Mouse (Mus musculus) MEL (cell line): ENCODE measurements at regions not wholly inside any gene's neighbourhood (a gene's known extent, or its start where the extent isn't known, plus 50 kb on each side); places are given as distances from the start of the nearest gene placed in this dataset.

Source experiments
- DNase-seq: peaks from one replicate; pipeline ENCODE4 v3.0.0; 2011; ENCODE audit warnings: low read depth, low spot score
- H3K27ac ChIP-seq: 2 replicates; pipeline ENCODE4 v1.5.1; 2012; ENCODE audit warnings: low read depth, mild to moderate bottlenecking, control low read depth, low read length, moderate library complexity; ENCODE audit not compliant: control insufficient read depth
- H3K27me3 ChIP-seq, 2 experiments: fragments of 150-350 bp in 1 of 2; sonication (generic) in 1 of 2; 2 replicates each; pipeline ENCODE4 v1.6.1; 2012; ENCODE audit warnings: low read length in 2 of 2, mild to moderate bottlenecking in 2 of 2, improper control_type of control experiment in 1 of 2, moderate library complexity in 1 of 2; ENCODE audit not compliant: insufficient read depth in 2 of 2, control insufficient read depth in 1 of 2
- H3K36me3 ChIP-seq, 2 experiments: 2 replicates each; pipeline ENCODE4 v1.6.1; 2012 to 2014; ENCODE audit warnings: low read length in 2 of 2, improper control_type of control experiment in 1 of 2, inconsistent platforms in 1 of 2, mild to moderate bottlenecking in 1 of 2; ENCODE audit not compliant: insufficient read depth in 2 of 2, control insufficient read depth in 1 of 2
- H3K4me1 ChIP-seq, 2 experiments: fragments of 150-350 bp in 1 of 2; sonication (generic) in 1 of 2; 2 replicates each; pipeline ENCODE4 v1.6.1; 2012; ENCODE audit warnings: low read length in 2 of 2, improper control_type of control experiment in 1 of 2, mild to moderate bottlenecking in 1 of 2; ENCODE audit not compliant: insufficient read depth in 2 of 2, control insufficient read depth in 1 of 2
- H3K4me3 ChIP-seq, 2 experiments: fragments of 150-350 bp in 1 of 2; sonication (generic) in 1 of 2; 2 replicates each; pipeline ENCODE4 v1.5.1; 2012; ENCODE audit warnings: low read depth in 2 of 2, low read length in 2 of 2, mild to moderate bottlenecking in 2 of 2, moderate library complexity in 2 of 2, control low read depth in 1 of 2, improper control_type of control experiment in 1 of 2; ENCODE audit not compliant: control insufficient read depth in 1 of 2, insufficient read depth in 1 of 2
- H3K79me2 ChIP-seq: 2 replicates; pipeline ENCODE4 v1.6.1; 2012; ENCODE audit warnings: mild to moderate bottlenecking, low read length, moderate library complexity; ENCODE audit not compliant: control insufficient read depth, poor library complexity, insufficient read depth
- H3K9ac ChIP-seq: 2 replicates; pipeline ENCODE4 v1.6.1; 2012; ENCODE audit warnings: low read depth, mild to moderate bottlenecking, control low read depth, low read length, moderate library complexity; ENCODE audit not compliant: control insufficient read depth, poor library complexity, severe bottlenecking
- H3K9me3 ChIP-seq: fragments of 150-350 bp; sonication (generic); replicated peaks from 2 replicates; pipeline ENCODE4 v1.6.1; 2012; ENCODE audit warnings: mild to moderate bottlenecking, low read length, improper control_type of control experiment, moderate library complexity; ENCODE audit not compliant: insufficient read depth
- BHLHE40 ChIP-seq: IDR thresholded peaks from 2 replicates; pipeline ENCODE4 v1.6.1; 2012; ENCODE audit warnings: low read depth, mild to moderate bottlenecking, inconsistent platforms, low read length, improper control_type of control experiment, borderline replicate concordance
- E2F4 ChIP-seq: IDR thresholded peaks from 2 replicates; pipeline ENCODE4 v1.6.1; 2011; ENCODE audit warnings: low read depth, low read length, improper control_type of control experiment, borderline replicate concordance
- GABPA ChIP-seq: IDR thresholded peaks from 2 replicates; pipeline ENCODE4 v1.6.1; 2012; ENCODE audit warnings: low read depth, mild to moderate bottlenecking, inconsistent platforms, low read length, improper control_type of control experiment, moderate library complexity
- GATA1 ChIP-seq: IDR thresholded peaks from 2 replicates; pipeline ENCODE4 v1.6.1; 2011; ENCODE audit warnings: low read depth, low read length, improper control_type of control experiment
- JUND ChIP-seq: IDR thresholded peaks from 2 replicates; pipeline ENCODE4 v1.6.1; 2011; ENCODE audit warnings: low read depth, mild to moderate bottlenecking, improper control_type of control experiment, low read length
- KAT2A ChIP-seq: conservative IDR thresholded peaks from 2 replicates; pipeline ENCODE4 v1.6.1; 2012; ENCODE audit warnings: low read depth, low read length, improper control_type of control experiment, inconsistent platforms
- MAFK ChIP-seq: IDR thresholded peaks from 2 replicates; pipeline ENCODE4 v1.6.1; 2011; ENCODE audit warnings: low read depth, mild to moderate bottlenecking, low read length, improper control_type of control experiment, borderline replicate concordance
- MAX ChIP-seq: IDR thresholded peaks from 2 replicates; pipeline ENCODE4 v1.6.1; 2011; ENCODE audit warnings: low read length, improper control_type of control experiment
- MAZ ChIP-seq: IDR thresholded peaks from 2 replicates; pipeline ENCODE4 v1.6.1; 2012; ENCODE audit warnings: low read depth, mild to moderate bottlenecking, inconsistent platforms, low read length, improper control_type of control experiment
- MXI1 ChIP-seq: IDR thresholded peaks from 2 replicates; pipeline ENCODE4 v1.6.1; 2011; ENCODE audit warnings: mild to moderate bottlenecking, low read depth, low read length, improper control_type of control experiment
- MYC ChIP-seq: IDR thresholded peaks from 2 replicates; pipeline ENCODE4 v1.6.1; 2011; ENCODE audit warnings: low read depth, mild to moderate bottlenecking, low read length, improper control_type of control experiment, moderate library complexity
- POLR2A ChIP-seq, 2 experiments: IDR thresholded peaks; 2 replicates each; pipeline ENCODE4 v1.6.1; 2011 to 2012; ENCODE audit warnings: low read length in 2 of 2, mild to moderate bottlenecking in 2 of 2, control low read depth in 1 of 2, improper control_type of control experiment in 1 of 2, low read depth in 1 of 2, moderate library complexity in 1 of 2; ENCODE audit not compliant: control insufficient read depth in 1 of 2, insufficient read depth in 1 of 2, poor library complexity in 1 of 2
- POLR2AphosphoS2 ChIP-seq: IDR thresholded peaks from 2 replicates; pipeline ENCODE4 v1.6.1; 2011; ENCODE audit warnings: low read length, improper control_type of control experiment
- RAD21 ChIP-seq: IDR thresholded peaks from 2 replicates; pipeline ENCODE4 v1.6.1; 2011; ENCODE audit warnings: mild to moderate bottlenecking, low read depth, low read length, improper control_type of control experiment
- ZC3H11A ChIP-seq: IDR thresholded peaks from 2 replicates; pipeline ENCODE4 v1.6.1; 2012; ENCODE audit warnings: low read depth, mild to moderate bottlenecking, inconsistent platforms, low read length, improper control_type of control experiment
- ZNF384 ChIP-seq: IDR thresholded peaks from 2 replicates; pipeline ENCODE4 v1.6.1; 2012; ENCODE audit warnings: low read depth, mild to moderate bottlenecking, inconsistent platforms, low read length, improper control_type of control experiment

DNA sequence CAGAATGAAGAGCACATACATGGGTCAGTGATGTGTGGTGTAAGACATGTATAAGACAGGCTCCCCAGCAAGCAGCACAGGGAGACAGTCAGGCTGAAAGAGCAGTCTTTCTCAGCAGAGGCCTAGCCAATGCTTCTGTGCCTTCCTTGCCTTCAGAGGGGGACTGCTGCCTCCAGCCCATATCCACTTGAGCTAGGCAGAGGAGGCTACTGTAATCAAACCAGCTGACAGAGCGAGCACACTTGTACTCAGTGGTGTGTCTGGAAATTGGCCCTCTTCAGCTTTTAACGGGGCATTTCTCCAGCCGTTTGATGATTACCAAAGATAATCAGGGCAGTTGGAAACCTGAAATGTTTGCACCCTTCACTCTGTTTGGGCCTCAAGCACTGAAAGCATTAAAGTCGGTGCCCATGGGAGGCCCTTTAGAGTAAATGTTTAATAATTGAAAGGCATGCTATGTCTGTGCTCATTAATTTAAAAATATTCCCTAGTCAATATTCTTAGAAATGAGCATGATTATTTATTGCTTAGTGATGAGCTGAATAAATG, 326.0 kb upstream of the Gm6657 start:
- H3K27me3 ChIP-seq: peaks cover 0 to 2% of the 10 kb centered on the region in 2 experiments; a peak in 1 of 4 replicates
- TF ChIP-seq MYC (no peak), ZNF384 (no peak), MXI1 (no peak), BHLHE40 (no peak), GATA1 (no peak), POLR2AphosphoS2 (no peak)
- H3K79me2 ChIP-seq: no peaks in the 10 kb centered on the region
- no peaks in the 10 kb centered on the region for H3K4me1 ChIP-seq
- no peak overlapping the region for H3K4me3 ChIP-seq
- DNase-seq: no peak
- H3K9ac ChIP-seq: no peak overlapping the region
- no peak overlapping the region for H3K27ac ChIP-seq
- H3K9me3 ChIP-seq: no peaks in the 10 kb centered on the region
- H3K36me3 ChIP-seq: no peaks in the 10 kb centered on the region

DNA sequence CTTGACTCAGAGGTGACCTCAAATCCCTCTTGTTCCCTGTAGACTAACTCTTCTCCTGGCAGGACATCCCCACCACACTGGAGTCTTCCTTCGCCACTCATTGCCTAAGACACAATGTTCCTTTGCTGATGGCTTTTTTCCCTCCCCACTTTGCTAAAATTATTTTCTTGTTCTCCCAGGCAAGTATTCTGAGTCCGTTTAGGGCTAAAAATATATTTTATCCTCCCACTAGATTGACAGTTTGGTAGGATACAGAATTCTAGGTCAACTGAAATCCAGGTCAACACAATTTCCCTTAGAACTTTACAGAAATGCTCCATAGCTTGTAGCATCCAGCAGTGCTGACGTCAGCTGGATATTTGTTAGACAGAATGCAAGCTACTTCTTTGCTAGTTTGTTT, 324.7 kb upstream of the Gm6657 start:
- no peak overlapping the region for H3K4me3 ChIP-seq
- no peak overlapping the region for H3K9ac ChIP-seq
- no peak for TF ChIP-seq ZC3H11A
- no peak for TF ChIP-seq GATA1
- no peak for TF ChIP-seq MAZ
- TF ChIP-seq KAT2A: no peak
- TF ChIP-seq GABPA: no peak
- TF ChIP-seq POLR2A (IDR thresholded peaks at IDR 0.05; ENCODE audit: control insufficient read depth in 1 of 2, insufficient read depth in 1 of 2, low read depth in 1 of 2, low read length in 2 of 2, poor library complexity in 1 of 2): no peak
- no peaks in the 10 kb centered on the region for H3K9me3 ChIP-seq
- peaks cover 0 to 2% of the 10 kb centered on the region in 2 experiments; a peak in 2 of 4 replicates for H3K27me3 ChIP-seq
- DNase-seq: no peak
- H3K27ac ChIP-seq: no peak overlapping the region
- H3K4me1 ChIP-seq: no peaks in the 10 kb centered on the region
- no peaks in the 10 kb centered on the region for H3K79me2 ChIP-seq
- no peaks in the 10 kb centered on the region for H3K36me3 ChIP-seq

- no peak for TF ChIP-seq MAFK
- no peak for TF ChIP-seq GABPA
- no peak for TF ChIP-seq MAX
- no peak for TF ChIP-seq ZC3H11A
- no peak for TF ChIP-seq RAD21
- no peak for TF ChIP-seq KAT2A
- TF ChIP-seq POLR2A (IDR thresholded peaks at IDR 0.05; ENCODE audit: control insufficient read depth in 1 of 2, insufficient read depth in 1 of 2, low read depth in 1 of 2, low read length in 2 of 2, poor library complexity in 1 of 2): no peak
- no peak for TF ChIP-seq JUND
- TF ChIP-seq E2F4: no peak
- no peak for TF ChIP-seq MYC
- no peak overlapping the region for H3K9ac ChIP-seq
- no peaks in the 10 kb centered on the region for H3K36me3 ChIP-seq
- H3K4me3 ChIP-seq: no peak overlapping the region
- no peaks in the 10 kb centered on the region; a peak in 2 of 4 replicates for H3K27me3 ChIP-seq
- DNase-seq: no peak
- no peak overlapping the region for H3K27ac ChIP-seq
- no peaks in the 10 kb centered on the region for H3K4me1 ChIP-seq
- H3K9me3 ChIP-seq: no peaks in the 10 kb centered on the region
- H3K79me2 ChIP-seq: no peaks in the 10 kb centered on the region
These were observed 306.7 kb upstream of the Gm6657 start for GRCm38 (mm10) chr12:77887335-77887734.
